Mouse (Mus musculus): ENCODE data around the gene Fam83c.

The Fam83c gene

DNA sequence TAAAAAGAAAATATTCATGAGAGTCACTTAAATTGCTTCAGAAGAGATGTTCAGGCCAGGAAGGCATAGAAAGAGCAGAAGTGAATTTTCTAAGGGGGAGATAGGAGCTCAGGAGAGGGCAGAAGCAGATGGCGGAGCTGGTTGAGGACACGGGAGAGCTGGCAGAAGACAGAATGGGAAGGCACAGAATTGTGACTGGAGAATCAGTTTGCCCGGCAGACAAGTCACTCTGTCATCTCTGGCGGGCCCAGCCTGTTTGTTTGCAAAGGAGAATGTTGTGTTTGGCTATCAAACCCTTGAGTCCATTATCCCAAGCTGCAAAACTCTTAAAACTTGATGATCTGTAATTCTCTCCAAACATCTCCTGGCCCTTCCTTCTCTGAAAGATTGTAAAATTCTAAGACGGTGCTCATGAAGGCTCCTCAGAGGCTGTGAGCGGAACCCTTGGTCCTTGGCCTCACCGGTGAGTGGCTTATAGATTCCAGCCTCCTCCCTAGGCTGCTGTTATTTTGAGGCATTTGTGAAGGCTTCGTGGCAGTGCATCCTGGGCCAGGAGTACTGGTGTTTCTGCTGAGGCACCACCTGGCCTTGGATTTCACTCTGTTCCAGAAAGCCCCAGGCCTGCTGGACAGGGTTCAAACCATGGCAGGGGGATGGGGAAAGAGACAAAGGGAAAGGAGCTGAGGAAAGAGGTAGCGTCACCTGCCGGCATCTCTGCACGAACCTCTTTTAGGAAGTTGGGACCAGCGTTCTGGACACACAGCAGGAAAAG lies 39.8 kb downstream of the Fam83c start:
- no peak for DNase-seq (ENCODE audit: low spot score)

- DNase-seq (ENCODE audit: low spot score) = no peak
Measured at GRCm38 (mm10) chr2:155792899-155793298, 41.8 kb downstream of the Fam83c start.

GRCm38 (mm10) chr2:155787949-155788931 lies 46.4 kb downstream of the Fam83c start:
- no peak for DNase-seq (ENCODE audit: low spot score)

- DNase-seq (ENCODE audit: low spot score) = no peak
Measured at GRCm38 (mm10) chr2:155786905-155787304, 47.7 kb downstream of the Fam83c start.

DNA sequence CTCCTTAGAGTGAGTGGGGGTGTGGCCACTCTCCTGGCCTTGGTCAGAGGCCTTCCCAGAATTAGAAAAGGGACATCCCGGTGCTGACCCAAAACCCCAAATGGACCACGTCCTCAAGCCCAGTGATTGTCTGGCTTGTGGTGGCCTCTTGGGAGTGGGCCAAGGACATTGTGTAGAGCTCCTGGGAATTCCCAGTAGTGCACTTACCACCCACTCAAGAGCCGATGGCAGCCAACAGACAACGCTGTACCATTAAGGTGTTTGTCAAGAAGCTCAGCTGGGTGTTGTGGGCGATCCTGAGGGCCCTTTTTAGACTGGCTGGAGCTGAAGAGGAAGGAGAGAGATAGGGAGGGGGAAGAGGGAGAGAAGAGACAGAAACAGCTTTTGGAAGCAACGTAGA lies 50.1 kb downstream of the Fam83c start:
- no peak for DNase-seq (ENCODE audit: low spot score)

GRCm38 (mm10) chr2:155779506-155779905 lies 55.1 kb downstream of the Fam83c start:
- DNase-seq (ENCODE audit: low spot score) = no peak

DNA sequence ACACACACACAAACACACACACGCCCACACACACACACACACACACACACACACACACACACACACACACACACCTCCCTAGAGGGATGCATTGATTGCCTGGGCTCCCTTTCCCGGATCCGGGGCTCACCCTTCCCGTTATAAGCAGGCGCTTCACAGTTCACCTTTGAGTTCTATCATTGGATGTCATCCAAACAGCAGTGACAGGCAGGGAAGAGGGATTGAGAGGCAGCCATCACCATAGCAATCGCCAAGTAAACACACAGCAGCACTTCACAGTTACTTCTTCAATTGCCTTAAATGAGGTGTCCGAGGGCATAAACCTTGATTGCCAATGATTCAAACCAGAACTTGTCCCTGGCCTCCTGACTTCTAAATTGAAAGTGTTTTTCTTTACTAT lies 55.6 kb downstream of the Fam83c start:
- no peak for DNase-seq (ENCODE audit: low spot score)

DNA sequence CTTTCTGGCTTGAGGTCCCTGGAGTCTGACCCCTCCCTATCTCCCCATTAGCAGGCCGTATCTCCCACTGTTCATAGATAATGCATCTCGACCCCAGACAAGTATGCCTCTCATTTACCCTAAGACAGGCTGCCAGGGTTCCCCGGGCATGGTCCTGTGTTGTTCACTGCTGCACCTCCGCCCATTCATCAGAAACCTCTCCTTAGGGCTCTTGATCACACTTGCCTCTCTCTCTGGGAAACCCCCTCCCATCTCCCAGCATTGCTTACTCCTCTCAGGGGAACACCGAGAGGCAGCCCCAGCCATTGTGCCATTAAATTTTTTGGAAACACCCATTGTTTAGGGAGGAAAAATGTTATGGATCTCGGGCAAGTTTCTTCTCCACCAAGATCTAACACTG lies 56.6 kb downstream of the Fam83c start:
- DNase-seq (ENCODE audit: low spot score) = no peak

DNA sequence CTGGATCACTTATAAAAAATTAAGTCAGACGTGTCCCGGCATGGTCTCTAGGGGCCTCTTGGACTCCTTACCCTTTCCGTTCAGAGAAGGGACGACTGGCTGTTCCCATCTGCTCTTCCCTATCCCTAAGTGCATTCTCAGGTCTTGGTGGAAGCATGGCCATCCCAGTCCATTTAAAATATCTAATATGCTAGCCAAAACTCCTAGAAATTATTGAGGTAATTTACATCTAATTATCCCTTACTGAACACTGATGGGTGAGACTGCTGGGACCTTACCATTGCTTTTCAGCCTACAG lies 57.0 kb downstream of the Fam83c start:
- no peak for DNase-seq (ENCODE audit: low spot score)

Data from urinary bladder, postnatal 25 days (tissue).